ENCODE assay signal across 18 mouse cellular contexts in the genomic region with DNA sequence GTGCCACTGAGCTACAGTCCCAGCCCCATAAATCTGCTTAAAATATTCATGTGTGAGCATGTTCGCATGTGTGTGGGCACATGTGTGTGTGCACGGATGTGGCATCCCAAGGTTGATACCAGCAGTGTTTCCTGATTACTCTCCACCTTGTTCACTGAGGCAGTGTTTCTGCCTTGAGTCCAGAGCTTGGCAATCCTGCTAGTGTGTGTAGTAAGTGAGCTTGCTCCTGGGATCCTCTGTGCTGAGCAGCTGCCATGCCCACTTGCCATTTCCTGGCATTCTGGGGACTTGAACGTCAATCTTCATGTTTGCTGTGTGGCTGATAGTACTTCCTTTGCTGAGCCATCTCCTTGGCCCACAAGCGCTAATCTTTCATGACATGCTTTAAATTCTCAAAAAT. TPM values are rescaled to one million over a fixed set of nuclear protein-coding genes. Genes with fewer than 3 reads are reported as not detected.
DNase-seq lines count a peak whose midpoint lies in the region; ATAC-seq and TF ChIP-seq lines count a peak whose summit lies in the region.
"Had no signal": no experiment of that assay in that cellular context is flagged by ENCODE, and none has a peak within 500 bp of the region (broad histone marks: within the 10 kb centered on the region; RNA-seq: fewer than 3 reads in every experiment).

No protein-coding gene starts in this region.

- H3K27me3 ChIP-seq in liver, postnatal 0 days (ENCODE audit: insufficient read depth, low read length): no peaks in the 10 kb centered on the region
- H3K27me3 ChIP-seq in liver, embryonic 12.5 days (replicated peaks): 0 out of 2 replicates have a peak, but pooled peaks cover 6% of the 10 kb centered on the region

- H3K27ac ChIP-seq in liver, postnatal 0 days (ENCODE audit: low read depth): no peak overlapping the region
- H3K27ac ChIP-seq in liver, embryonic 12.5 days: no peak overlapping the region

- no peak overlapping the region for H3K4me3 ChIP-seq in liver, postnatal 0 days (ENCODE audit: low read depth, low read length)
- H3K4me3 ChIP-seq in liver, embryonic 12.5 days: no peak overlapping the region

- H3K36me3 ChIP-seq in liver, postnatal 0 days (replicated peaks; ENCODE audit: insufficient read depth, low read length): no peaks in the 10 kb centered on the region
- H3K36me3 ChIP-seq in liver, embryonic 12.5 days: no peaks in the 10 kb centered on the region

- intact Hi-C loops in gastrocnemius, postnatal 14 days (cut with DNase I; ENCODE audit: low total_unique reads): no loop called here

- ATAC-seq in liver, postnatal 0 days: no peak
- ATAC-seq in liver, embryonic 12.5 days: no peak
- ATAC-seq: midbrain, embryonic 16.5 days had no signal

- no peak for TF ChIP-seq CTCF in liver, postnatal 0 days (IDR thresholded peaks at IDR 0.05; ENCODE audit: low read depth)

- no peak overlapping the region for H3K9ac ChIP-seq in liver, postnatal 0 days (replicated peaks)
- no peak overlapping the region for H3K9ac ChIP-seq in liver, embryonic 12.5 days

- no peak for TF ChIP-seq EP300 in liver, postnatal 0 days (IDR thresholded peaks at IDR 0.05; ENCODE audit: low read depth)

- no peak overlapping the region for H3K4me2 ChIP-seq in liver, postnatal 0 days (ENCODE audit: low read depth, low read length)
- H3K4me2 ChIP-seq in liver, embryonic 12.5 days: no peak overlapping the region

- H3K4me1 ChIP-seq in liver, postnatal 0 days (ENCODE audit: insufficient read depth): no peaks in the 10 kb centered on the region
- H3K4me1 ChIP-seq in liver, embryonic 12.5 days: peaks cover 3% of the 10 kb centered on the region

- no peaks in the 10 kb centered on the region for H3K9me3 ChIP-seq in liver, postnatal 0 days (ENCODE audit: low read length)
- no peaks in the 10 kb centered on the region for H3K9me3 ChIP-seq in liver, embryonic 12.5 days (replicated peaks)

- peak; percentile 70 for DNase-seq in heart, adult 11 months
- no peak for DNase-seq in heart, postnatal 4 days
- peak; percentile 5 for DNase-seq in liver, postnatal 0 days
- DNase-seq in thymus, postnatal 4 days: peak; percentile 12
- DNase-seq in thymus, postnatal 25 days: no peak
- DNase-seq in gastrocnemius, postnatal 14 days: no peak
- DNase-seq: adrenal gland, adult 8-10 months; cerebellum, adult 11 months; gastrocnemius, postnatal 10 days; kidney, adult 18-20 months; kidney, postnatal 25 days; layer of hippocampus, adult 9-11 months; right cerebral cortex, postnatal 4 days; thymus, adult 2 months had no signal

- 69% methylated on average over 4 of the region's 4 CpGs for WGBS in liver, postnatal 0 days (ENCODE audit: insufficient replicate concordance)
- WGBS in liver, embryonic 12.5 days (ENCODE audit: insufficient replicate concordance): 48% methylated on average over 4 of the region's 4 CpGs

RNA-seq across cellular contexts. Expression of a gene that starts 32.1 kb away (rescaled TPM):
- total RNA-seq in heart, postnatal 4 days (2021): 1 to 10 TPM; 2.2 to 2.6 TPM
- 0.30 and 0.45 TPM in 2 replicates for polyA plus RNA-seq in liver, postnatal 0 days (2015; fragmentation: Nextera tagmentation; extraction: Ambion mirVana)
- 0.72 and 0.87 TPM in 2 replicates for polyA plus RNA-seq in liver, embryonic 12.5 days (2016; fragmentation: Nextera tagmentation; extraction: Ambion mirVana)
- 1 to 10 TPM in 1 of 2 experiments, under 1 TPM in 1; 0.88 to 1.1 TPM for total RNA-seq in gastrocnemius, postnatal 14 days (2021)
- total RNA-seq: megakaryocyte-erythroid progenitor cell, adult 5-6 weeks; neutrophil, adult 5-6 weeks had no signal

Comparison
In these comparisons a context has a peak if more than half of its experiments do, and no peak if none do; other contexts are left out.
1. DNase-seq: peak in heart, adult 11 months (single experiment), liver, postnatal 0 days (single experiment) and thymus, postnatal 4 days (single experiment); none in heart, postnatal 4 days (single experiment), thymus, postnatal 25 days (single experiment) and gastrocnemius, postnatal 14 days (single experiment).